Mouse (Mus musculus) gastrocnemius, postnatal 36 days (tissue): ENCODE results near the gene Clec16a. TPM values are rescaled to one million over a fixed set of nuclear protein-coding genes. Genes with fewer than 3 reads are reported as not detected.

Experiments
- DNase-seq, 2 experiments: peaks; one replicate each; pipeline ENCODE4 v3.0.0; 2022
- intact Hi-C: fragments of 180-260 bp; cut with DNase I; formaldehyde crosslinking; loops from one replicate; pipeline ENCODE4 v1.15.1; 2025
- total RNA-seq, 2 experiments: library from RNA; stranded (reverse); gene quantifications; 2 replicates each; pipeline ENCODE4 v1.2.3; 2021

Gene Clec16a
- total RNA-seq, 2 experiments from 2014 or later: 59.3 to 70.8 TPM

DNA sequence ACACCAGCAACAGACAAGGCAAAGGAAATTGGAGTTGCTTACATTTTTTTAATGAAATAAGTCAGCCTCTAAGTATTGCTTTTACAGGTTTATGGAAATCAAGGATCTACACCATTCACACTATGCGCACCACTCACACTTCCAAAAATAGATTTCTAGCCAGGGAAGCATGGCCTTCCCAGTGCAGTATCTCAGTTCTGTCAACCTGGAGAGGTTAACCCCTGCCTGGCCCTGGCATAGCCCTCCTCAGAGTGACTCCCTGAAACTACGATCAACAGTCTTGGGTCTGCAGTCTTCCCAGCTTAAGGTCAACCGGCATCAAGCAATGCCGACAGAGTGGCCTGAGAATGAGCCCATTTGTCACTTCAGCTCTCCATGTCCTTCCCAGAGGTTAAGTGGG lies 15.0 kb upstream of the Clec16a start:
- no peak for DNase-seq
- intact Hi-C loops: loop anchor here (5.0 kb wide), 1 partner anchor 118 kb away; the partner anchor contains the start of gene Nubp1

- no peak for DNase-seq
- intact Hi-C loops: loop anchor here (5.0 kb wide), 1 partner anchor 121 kb away; the partner anchor contains the start of gene Nubp1
These were observed 11.4 kb upstream of the Clec16a start for GRCm38 (mm10) chr16:10533781-10534180.

GRCm38 (mm10) chr16:10534567-10534966 lies 10.6 kb upstream of the Clec16a start:
- intact Hi-C loops: loop anchor here (5.0 kb wide), 1 partner anchor 122 kb away; the partner anchor contains the start of gene Nubp1
- peak; percentile 60 to 61 for DNase-seq

DNA sequence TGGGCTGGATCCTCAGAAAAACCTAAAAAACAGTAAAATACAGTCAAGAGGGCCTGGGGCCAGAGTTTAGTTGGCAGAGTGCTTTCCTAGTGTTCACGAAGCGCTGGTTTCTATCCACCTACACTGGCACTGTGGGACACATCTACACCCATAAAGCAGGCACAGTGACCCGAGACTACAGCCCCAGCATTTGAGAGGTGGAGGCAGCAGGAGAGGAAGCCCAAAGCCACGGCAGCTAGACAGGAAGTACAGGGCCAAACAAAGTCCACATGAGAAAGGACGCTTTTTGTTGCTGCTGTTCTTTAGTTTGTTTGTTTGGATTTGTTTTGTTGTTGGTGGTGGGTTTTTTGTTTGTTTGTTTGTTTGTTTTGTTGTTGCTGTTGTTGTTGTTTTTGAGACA lies 8.8 kb upstream of the Clec16a start:
- no peak for DNase-seq
- intact Hi-C loops: no loop called here

DNA sequence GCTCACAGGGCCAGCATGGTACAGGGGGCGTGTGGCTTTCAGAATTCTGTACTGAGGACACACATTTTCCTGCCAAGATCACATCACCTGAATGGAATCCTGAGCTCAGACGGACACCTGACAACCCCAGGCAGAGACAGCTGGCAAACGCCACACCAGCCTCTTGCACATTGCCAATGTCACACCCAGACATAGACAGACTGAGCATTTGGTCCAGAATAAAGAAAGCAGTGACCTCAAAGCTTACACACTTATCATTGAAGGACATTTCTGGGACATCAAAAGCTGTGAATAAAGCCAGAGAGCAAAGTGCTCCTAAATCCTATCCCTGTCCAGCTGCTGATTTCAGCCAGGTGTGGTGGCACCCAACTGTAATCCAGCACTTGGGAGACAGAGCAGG lies 8.2 kb upstream of the Clec16a start:
- intact Hi-C loops: no loop called here
- no peak for DNase-seq

DNA sequence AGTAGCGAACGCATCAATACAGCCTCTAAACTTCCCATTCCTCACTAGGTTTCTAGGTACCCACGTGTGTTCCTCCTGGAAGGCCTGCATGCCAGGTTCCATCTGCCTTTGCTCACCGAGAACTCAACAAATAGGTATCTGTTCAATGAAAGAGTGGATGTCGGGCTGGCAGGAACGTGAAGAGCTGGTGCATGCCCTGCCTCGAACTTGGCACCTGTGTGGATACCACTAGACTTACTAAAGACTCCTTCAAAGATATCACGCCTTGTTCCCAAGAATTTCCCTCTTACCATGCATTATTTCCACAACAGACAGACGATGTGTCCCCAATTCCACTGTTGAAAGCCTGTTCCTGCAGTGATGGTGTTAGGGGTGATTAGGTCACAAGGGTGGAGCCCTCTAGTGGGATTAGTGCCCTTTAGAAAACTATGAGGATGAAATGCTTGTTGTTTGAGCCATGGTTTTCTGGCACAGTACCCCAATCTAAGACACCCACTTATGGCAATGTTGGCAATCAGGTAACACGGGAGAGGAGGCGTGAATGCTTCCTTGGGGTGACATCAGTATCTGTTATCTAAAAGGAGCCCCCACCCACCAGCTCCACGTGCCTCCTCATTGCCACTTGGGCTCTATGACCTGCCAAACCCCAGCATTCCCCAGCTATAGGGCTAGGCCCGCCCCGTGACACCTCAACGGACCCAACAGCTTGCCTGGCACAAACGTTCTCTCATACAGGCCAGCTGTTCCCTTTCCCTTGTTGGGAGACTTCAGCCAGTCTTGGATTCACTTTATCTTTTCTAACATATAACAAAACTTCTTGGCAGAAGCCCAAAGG lies 4.2 kb upstream of the Clec16a start:
- no peak for DNase-seq
- intact Hi-C loops: no loop called here

- no peak for DNase-seq
- intact Hi-C loops: no loop called here
These were observed 3.6 kb upstream of the Clec16a start for GRCm38 (mm10) chr16:10541598-10541930.

DNA sequence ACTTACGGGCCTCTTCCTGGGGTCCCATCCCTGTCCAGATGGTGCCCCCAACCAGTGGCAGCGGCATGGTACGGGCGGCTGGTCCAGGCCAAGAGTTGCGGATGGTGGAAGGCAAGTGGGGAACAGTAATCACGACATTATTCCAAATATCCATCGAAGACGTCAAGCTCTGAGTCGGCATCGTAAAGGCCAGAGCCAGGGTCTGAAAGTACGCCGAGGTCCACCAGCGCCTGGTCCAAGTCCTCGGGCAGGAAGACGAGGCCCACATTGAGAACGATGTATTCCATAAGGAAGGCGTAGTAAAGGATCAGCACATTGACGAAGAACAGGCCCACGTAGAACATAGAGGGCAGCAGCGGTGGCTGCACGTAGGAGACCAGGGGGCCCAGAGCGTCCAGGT lies 2.9 kb upstream of the Clec16a start:
- intact Hi-C loops: no loop called here
- DNase-seq: peak in 1 of 2 experiments; percentile 31

- intact Hi-C loops: no loop called here
- DNase-seq: peak; percentile 91 to 93
These were observed 2.3 kb upstream of the Clec16a start, which contains the start of gene Dexi for GRCm38 (mm10) chr16:10542698-10543365. Gene Dexi, minus strand, starts transcription at chr16:10543054.

GRCm38 (mm10) chr16:10546865-10547264 lies 1.7 kb downstream of the Clec16a start:
- intact Hi-C loops: no loop called here

DNA sequence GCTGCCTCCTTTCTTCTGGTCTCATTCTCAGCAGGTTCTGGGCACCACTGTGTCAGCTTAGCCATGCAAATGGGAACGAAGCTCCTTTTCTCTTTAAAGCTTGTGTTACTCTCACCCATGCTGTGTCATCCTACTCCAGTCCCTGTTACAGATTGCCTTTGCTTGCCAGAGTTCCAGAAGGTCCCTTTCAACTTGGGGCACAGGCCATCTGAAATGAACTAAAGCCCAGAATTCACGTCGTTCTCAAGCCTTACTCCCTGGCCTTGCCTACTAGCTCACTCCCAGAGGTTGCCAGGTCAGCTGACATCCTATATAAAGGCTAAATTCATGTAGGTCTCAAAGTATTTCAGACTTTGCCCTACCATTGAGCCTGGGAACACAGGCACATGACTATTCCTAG lies 3.8 kb downstream of the Clec16a start:
- no peak for DNase-seq
- intact Hi-C loops: no loop called here

More at GRCm38 (mm10) chr16:10546865-10547264, 1.7 kb downstream of the Clec16a start:
- no peak for DNase-seq

DNA sequence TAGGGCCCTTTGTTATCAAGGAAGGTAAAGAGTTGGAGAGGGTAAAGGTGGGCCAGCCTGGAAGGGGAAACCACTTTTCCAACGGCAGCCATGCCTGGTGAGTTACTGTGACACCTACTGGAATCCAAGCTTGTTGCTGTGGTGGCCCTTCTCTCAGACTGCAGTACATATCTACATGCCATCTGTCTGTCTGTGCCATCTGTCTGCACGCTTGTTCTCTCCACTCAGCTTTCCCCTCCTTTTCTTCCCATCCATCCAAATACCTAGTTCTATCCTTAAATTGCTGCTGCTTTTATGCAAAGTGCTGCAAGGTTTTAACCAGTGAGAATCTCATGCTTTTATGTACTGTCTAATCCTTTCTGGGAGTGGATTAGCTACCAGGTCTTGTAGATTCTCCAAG lies 4.5 kb downstream of the Clec16a start:
- DNase-seq: no peak
- intact Hi-C loops: no loop called here

DNA sequence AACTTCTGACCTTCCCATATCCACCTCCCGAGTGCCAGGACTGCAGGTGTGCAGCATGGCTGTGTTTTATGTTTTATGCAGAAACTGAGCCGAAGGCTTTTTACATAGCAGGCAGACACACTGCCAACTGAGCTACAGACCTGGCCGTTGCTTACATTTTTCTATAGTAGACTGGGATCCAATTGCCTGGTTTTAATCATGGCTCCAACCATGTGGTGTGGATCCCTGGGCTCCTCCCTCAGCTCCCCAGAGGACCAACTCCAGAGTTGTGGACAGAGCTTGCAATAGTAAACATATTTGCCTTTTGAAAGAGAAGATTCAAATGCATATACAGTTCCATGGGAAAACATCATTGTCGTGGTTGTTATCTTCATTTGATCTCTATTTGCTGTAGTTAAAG lies 6.5 kb downstream of the Clec16a start:
- intact Hi-C loops: no loop called here

DNA sequence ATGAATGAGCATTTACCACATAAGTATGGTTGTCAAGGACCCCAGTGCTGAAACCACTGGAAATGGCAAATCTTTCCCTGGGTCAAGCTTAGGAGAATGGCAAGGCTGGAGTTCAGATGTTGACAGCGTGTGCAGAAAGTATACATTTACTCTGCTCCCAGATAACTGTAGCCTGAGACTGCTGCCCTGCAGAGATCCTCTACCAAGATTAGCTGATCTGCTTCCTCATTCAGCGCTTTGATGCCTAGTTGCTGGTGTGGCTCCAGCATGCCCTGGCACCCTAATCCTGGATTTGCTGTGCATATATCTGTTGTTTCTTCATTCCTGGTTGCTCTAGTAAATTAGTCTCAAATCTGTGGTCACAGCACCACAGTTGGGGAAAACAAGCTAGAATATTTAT lies 8.7 kb downstream of the Clec16a start:
- intact Hi-C loops: no loop called here

More for the DNA sequence above, 6.5 kb downstream of the Clec16a start:
- no peak for DNase-seq

DNA sequence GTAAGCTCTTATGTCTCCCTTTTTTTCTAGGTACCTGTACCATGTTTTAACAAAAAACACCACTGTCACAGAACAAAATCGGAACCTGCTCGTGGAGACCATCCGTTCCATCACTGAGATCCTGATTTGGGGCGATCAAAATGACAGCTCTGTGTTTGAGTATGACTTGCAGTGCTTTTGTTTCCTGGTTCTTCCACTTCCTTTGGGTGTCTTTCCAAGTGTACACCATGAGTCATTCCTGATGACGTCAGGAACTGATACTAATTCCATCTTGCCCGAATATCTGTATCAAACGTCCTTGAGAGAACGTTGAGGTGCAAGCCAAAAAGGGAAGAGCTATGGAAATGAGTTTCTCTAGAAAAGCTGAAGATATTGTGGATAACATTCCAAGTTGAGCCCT lies 14.9 kb downstream of the Clec16a start:
- no peak for DNase-seq
- intact Hi-C loops: loop anchor here (10.0 kb wide), 1 partner anchor 475 kb away; no protein-coding TSS in a partner anchor

More for the DNA sequence above, 8.7 kb downstream of the Clec16a start:
- DNase-seq: no peak

DNA sequence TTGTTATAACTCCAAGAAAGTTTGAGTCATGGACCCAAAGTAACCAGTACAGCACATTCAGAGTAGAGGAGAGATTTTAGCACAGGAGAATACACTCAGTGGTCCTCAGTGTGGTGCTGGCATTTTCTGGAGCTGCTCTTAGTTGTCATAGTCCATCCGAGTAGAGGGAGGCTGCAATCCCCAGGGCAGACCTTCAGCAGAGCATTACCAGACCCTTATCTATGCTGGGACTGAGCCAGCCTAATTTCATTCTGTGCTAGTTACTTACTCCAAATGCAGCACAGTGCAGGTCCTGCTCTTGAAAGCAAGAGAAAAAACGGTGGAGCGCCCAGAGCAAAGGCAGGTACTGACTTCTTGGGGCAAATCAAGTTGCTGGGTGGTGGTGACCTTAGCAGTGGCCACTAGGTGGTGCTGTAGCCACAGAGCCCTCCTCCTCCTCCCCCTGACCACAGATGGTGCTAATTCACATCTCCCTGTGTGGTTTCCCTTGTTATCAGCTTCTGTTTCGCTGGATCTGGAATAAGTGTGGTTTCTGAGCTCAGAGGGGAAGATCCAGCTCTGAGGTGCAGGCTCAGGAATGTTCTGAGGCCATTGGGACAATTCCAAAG lies 20.2 kb downstream of the Clec16a start:
- intact Hi-C loops: loop anchor here (5.0 to 10.0 kb wide), 2 partner anchors 282 to 469 kb away; no protein-coding TSS in a partner anchor
- DNase-seq: peak; percentile 52 to 60

DNA sequence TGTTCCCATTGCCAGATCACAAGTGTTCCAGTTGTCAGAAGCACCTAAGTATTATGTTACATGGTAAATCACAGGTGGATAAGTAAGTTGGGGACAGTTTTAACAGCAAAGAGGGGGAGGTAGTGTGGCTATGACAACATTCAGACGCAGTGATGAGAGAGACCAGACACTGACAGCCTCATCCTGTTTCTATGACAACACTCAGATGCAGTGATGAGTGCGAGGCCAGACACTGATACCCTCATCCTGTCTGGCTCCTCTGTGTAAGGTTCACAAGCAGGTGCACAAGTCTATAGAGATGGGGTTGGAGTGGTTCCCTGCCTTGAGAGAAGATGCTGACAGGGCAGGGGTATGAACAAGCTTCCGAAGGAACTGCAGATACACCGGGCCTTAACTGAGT lies 22.0 kb downstream of the Clec16a start:
- intact Hi-C loops: loop anchor here (2.0 to 10.0 kb wide), 3 partner anchors 280 to 468 kb away; no protein-coding TSS in a partner anchor
- DNase-seq: no peak

DNA sequence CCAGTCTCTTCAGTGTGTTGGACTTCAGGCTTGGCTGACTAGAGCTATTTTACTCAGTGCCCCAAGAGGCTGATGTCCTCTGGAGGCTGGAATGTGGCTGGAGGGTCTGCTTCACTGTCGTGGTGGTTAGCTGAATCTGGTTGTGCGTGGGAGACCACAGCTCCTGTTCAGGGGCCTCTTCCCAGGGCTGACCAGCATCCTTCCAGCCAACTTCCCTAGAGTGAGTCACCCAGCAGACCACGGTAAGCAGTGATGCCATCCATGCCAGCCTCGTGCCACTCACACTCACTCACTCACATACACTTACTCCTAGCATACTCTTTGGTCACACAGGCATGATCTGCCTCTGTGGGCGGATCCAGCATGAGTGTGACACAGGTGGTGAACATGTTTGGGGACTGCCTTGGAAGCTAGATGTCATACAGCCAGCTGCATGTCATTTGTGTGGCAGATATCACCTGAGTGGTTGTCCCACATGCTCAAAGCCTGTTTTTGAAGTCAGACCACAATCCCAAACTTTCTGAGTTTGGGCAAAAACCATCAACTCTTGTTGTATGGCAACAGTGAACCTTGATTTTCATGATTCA lies 24.8 kb downstream of the Clec16a start:
- intact Hi-C loops: loop anchor here (2.0 to 10.0 kb wide), 3 partner anchors 215 to 465 kb away; partner anchors contain the start of gene Socs1
- no peak for DNase-seq

DNA sequence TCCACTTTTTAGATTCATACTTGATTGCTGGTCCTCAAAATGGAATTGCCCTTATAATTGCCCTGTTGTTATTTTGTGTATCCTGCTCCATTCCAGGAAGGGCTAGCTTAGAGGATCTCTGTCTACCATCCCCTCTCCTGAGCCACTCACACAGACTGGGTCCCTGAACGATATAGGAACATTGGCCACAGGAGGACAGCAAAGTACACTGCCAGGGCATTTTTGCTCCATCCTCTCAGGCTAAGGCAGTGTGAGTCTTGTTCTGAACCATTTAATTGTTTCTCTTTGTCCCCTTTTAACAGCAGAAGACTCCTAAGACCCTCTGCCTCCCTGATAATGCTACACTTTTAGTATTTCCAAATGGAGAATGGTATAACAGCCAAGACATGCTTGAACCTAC lies 25.6 kb downstream of the Clec16a start:
- peak; percentile 27 to 49 for DNase-seq
- intact Hi-C loops: loop anchor here (2.0 kb wide), 1 partner anchor 214 kb away; the partner anchor contains the start of gene Socs1

- DNase-seq: no peak
- intact Hi-C loops: loop anchor here (2.0 kb wide), 1 partner anchor 213 kb away; the partner anchor contains the start of gene Socs1
These were observed 26.7 kb downstream of the Clec16a start for GRCm38 (mm10) chr16:10571820-10572219.
